Mouse (Mus musculus): Measurements from ENCODE around the gene Dysf.

Dysf gene

GRCm38 (mm10) chr6:84173626-84174025 lies 165.2 kb downstream of the Dysf start:
- DNase-seq = no peak

GRCm38 (mm10) chr6:84178776-84179405 lies 170.5 kb downstream of the Dysf start:
- no peak for DNase-seq

- peak; percentile 72 for DNase-seq
Observed at GRCm38 (mm10) chr6:84181452-84181851, 173.1 kb downstream of the Dysf start.

- DNase-seq = no peak
Observed at GRCm38 (mm10) chr6:84191656-84192250, 183.4 kb downstream of the Dysf start.

- no peak for DNase-seq
Observed at GRCm38 (mm10) chr6:84196511-84196910, 188.1 kb downstream of the Dysf start.

GRCm38 (mm10) chr6:84197811-84198213 lies 189.4 kb downstream of the Dysf start:
- no peak for DNase-seq

GRCm38 (mm10) chr6:84201721-84202490 lies 193.5 kb downstream of the Dysf start:
- no peak for DNase-seq

GRCm38 (mm10) chr6:84205611-84206010 lies 197.2 kb downstream of the Dysf start:
- DNase-seq = no peak

- no peak for DNase-seq
Observed at GRCm38 (mm10) chr6:84208589-84208988, 200.2 kb downstream of the Dysf start.

GRCm38 (mm10) chr6:84209736-84210434 lies 201.5 kb downstream of the Dysf start:
- peak; percentile 56 for DNase-seq

GRCm38 (mm10) chr6:84211473-84211872 lies 203.1 kb downstream of the Dysf start:
- DNase-seq = no peak

- DNase-seq = peak; percentile 34
Observed at GRCm38 (mm10) chr6:84213101-84213500, 204.7 kb downstream of the Dysf start.

- no peak for DNase-seq
Observed at GRCm38 (mm10) chr6:84217216-84217933, 209.0 kb downstream of the Dysf start.

GRCm38 (mm10) chr6:84219119-84219518 lies 210.7 kb downstream of the Dysf start:
- DNase-seq = no peak

GRCm38 (mm10) chr6:84224861-84225260 lies 216.5 kb downstream of the Dysf start:
- DNase-seq = peak; percentile 77

- DNase-seq = peak; percentile 34
Observed at GRCm38 (mm10) chr6:84225587-84225986, 217.2 kb downstream of the Dysf start.

- peak; percentile 38 for DNase-seq
Observed at GRCm38 (mm10) chr6:84228196-84228595, 219.8 kb downstream of the Dysf start.

- no peak for DNase-seq
Observed at GRCm38 (mm10) chr6:84228786-84229185, 220.4 kb downstream of the Dysf start.

- DNase-seq = no peak
Observed at GRCm38 (mm10) chr6:84229739-84230138, 221.3 kb downstream of the Dysf start.

- DNase-seq = no peak
Observed at GRCm38 (mm10) chr6:84231108-84231507, 222.7 kb downstream of the Dysf start.

- DNase-seq = no peak
Observed at GRCm38 (mm10) chr6:84232063-84232760, 223.8 kb downstream of the Dysf start.

GRCm38 (mm10) chr6:84233783-84234182 lies 225.4 kb downstream of the Dysf start:
- peak; percentile 92 for DNase-seq
